Mouse (Mus musculus) brain, embryonic 14.5 days (tissue): ENCODE results near the gene Hs6st2.

Experiments used
- CTCF ChIP-seq: fragments of 200-500 bp; IDR thresholded peaks from 2 replicates; pipeline ENCODE4 v1.5.1; 2012; ENCODE audit warnings: inconsistent platforms, mild to moderate bottlenecking, moderate library complexity, borderline replicate concordance; ENCODE audit not compliant: insufficient read depth, insufficient read length; ENCODE audit errors: extremely low read depth
- POLR2A ChIP-seq: fragments of 200-500 bp; IDR thresholded peaks from 2 replicates; pipeline ENCODE4 v1.6.1; 2012; ENCODE audit warnings: mild to moderate bottlenecking, inconsistent platforms, borderline replicate concordance; ENCODE audit not compliant: poor library complexity, insufficient read depth, insufficient read length, severe bottlenecking; ENCODE audit errors: extremely low read depth

- no peak for TF ChIP-seq POLR2A
- TF ChIP-seq CTCF = no peak
These were observed 212.2 kb downstream of the Hs6st2 start for GRCm38 (mm10) chrX:51469411-51469810.
